Mouse (Mus musculus) thymus, adult 2 months (tissue): ENCODE results near the gene Gm11168.
"Not testable (repeated sequence)": the region's sequence is repeated elsewhere in the genome, so short reads cannot be mapped to it uniquely, and the experiment has no call there.

Source experiments
- CTCF ChIP-seq: fragments of 200-500 bp; IDR thresholded peaks from 2 replicates; pipeline ENCODE4 v1.5.1; 2012; ENCODE audit warnings: mild to moderate bottlenecking, control low read depth, low read length, moderate library complexity, borderline replicate concordance; ENCODE audit not compliant: control insufficient read depth, poor library complexity, insufficient read depth; ENCODE audit errors: extremely low read depth
- POLR2A ChIP-seq: fragments of 200-500 bp; IDR thresholded peaks from 2 replicates; pipeline ENCODE4 v1.6.1; 2012; ENCODE audit warnings: mild to moderate bottlenecking, low read length, control low read depth, moderate library complexity; ENCODE audit not compliant: control insufficient read depth, poor library complexity, insufficient read depth; ENCODE audit errors: extremely low read depth

DNA sequence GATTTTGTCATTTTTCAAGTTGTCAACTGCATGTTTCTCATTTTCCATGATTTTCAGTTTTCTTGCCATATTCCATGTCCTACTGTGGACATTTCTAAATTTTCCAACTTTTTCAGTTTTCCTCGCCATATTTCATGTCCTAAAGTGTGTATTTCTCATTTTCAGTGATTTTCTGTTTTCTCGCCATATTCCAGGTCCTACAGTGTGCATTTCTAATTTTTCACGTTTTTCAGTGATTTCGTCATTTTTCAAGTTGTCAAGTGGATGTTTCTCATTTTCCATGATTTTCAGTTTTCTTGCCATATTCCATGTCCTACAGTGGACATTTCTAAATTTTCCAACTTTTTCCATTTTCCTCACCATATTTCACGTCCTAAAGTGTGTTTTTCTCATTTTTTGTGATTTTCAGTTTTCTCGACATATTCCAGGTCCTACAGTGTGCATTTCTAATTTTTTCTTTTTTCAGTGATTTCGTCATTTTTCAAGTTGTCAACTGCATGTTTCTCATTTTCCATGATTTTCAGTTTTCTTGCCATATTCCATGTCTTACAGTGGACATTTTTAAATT, 9.0 kb downstream of the Gm11168 start:
- TF ChIP-seq POLR2A, CTCF: not testable (repeated sequence)
